10 mouse cellular contexts compared by ENCODE assay signal in genomic region chr11:105282460-105282859, GRCm38 (mm10). TPM values are rescaled to one million over a fixed set of nuclear protein-coding genes. Genes with fewer than 3 reads are reported as not detected.
DNase-seq lines count a peak whose midpoint lies in the region; ATAC-seq and TF ChIP-seq lines count a peak whose summit lies in the region.
"Had no signal": no experiment of that assay in that cellular context is flagged by ENCODE, and none has a peak within 500 bp of the region (broad histone marks: within the 10 kb centered on the region; RNA-seq: fewer than 3 reads in every experiment).

No protein-coding gene starts in this region.

- peak; percentile 60 to 75 for DNase-seq in lung, adult 18-20 months
- DNase-seq in lung, adult 2 months: no peak
- peak; percentile 71 to 77 for DNase-seq in heart, postnatal 10 days
- peak; percentile 42 to 73 for DNase-seq in lung, postnatal 4 days
- no peak for DNase-seq in layer of hippocampus, adult 2 months (ENCODE audit: low spot score in 2 of 2)
- no peak for DNase-seq in ovary, adult 18-20 months (ENCODE audit: low spot score)

- intact Hi-C loops in heart, postnatal 10 days (cut with DNase I): no loop called here

- H3K4me1 ChIP-seq in lung, adult 2 months (ENCODE audit: control insufficient read depth, insufficient read depth, low read length): peaks cover 14% of the 10 kb centered on the region
- peaks cover 23% of the 10 kb centered on the region for H3K4me1 ChIP-seq in embryonic fibroblast, embryonic 13.5 days (ENCODE audit: control insufficient read depth, insufficient read depth, low read length)

- H3K27ac ChIP-seq in embryonic fibroblast, embryonic 13.5 days (ENCODE audit: insufficient read depth, low read length): peak overlapping the region; percentile 87
- no peak overlapping the region for H3K27ac ChIP-seq in layer of hippocampus, adult 2 months
- H3K27ac ChIP-seq: left cerebral cortex, adult 2 months had no signal

- no peak overlapping the region for H3K4me3 ChIP-seq in lung, adult 2 months (replicated peaks; ENCODE audit: extremely low read depth, low read depth, low read length)
- no peak overlapping the region for H3K4me3 ChIP-seq in embryonic fibroblast, embryonic 13.5 days (ENCODE audit: insufficient read depth, low read length)
- H3K4me3 ChIP-seq in layer of hippocampus, adult 2 months: no peak overlapping the region
- H3K4me3 ChIP-seq: left cerebral cortex, adult 2 months had no signal

- WGBS in lung, adult 2 months: 41% methylated on average over 2 of the region's 2 CpGs

- no peak for ATAC-seq in erythroblast, adult 5-6 weeks (replicated peaks; ENCODE audit: low FRiP score, poor library complexity, severe bottlenecking)

- TF ChIP-seq CTCF in lung, adult 2 months (IDR thresholded peaks at IDR 0.05; ENCODE audit: insufficient read depth, low read length): no peak
- no peak for TF ChIP-seq CTCF in embryonic fibroblast, embryonic 13.5 days (IDR thresholded peaks at IDR 0.05; ENCODE audit: borderline replicate concordance, insufficient read depth, low read length)
- TF ChIP-seq CTCF in layer of hippocampus, adult 2 months (conservative IDR thresholded peaks at IDR 0.05): no peak

- TF ChIP-seq POLR2A in lung, adult 2 months (IDR thresholded peaks at IDR 0.05; ENCODE audit: borderline replicate concordance, extremely low read depth, low read depth, low read length): no peak
- 0 out of 2 replicates have a peak, but pooled peaks have one; percentile 2 for TF ChIP-seq POLR2A in embryonic fibroblast, embryonic 13.5 days (IDR thresholded peaks at IDR 0.05; ENCODE audit: low read depth, low read length)

RNA-seq across cellular contexts. Expression of gene Mrc2, which starts 10.0 kb away (rescaled TPM):
- polyA plus RNA-seq in lung, adult 2 months (2012; rRNA removed): 77.0 and 91.8 TPM in 2 replicates
- polyA plus RNA-seq in embryonic fibroblast, embryonic 13.5 days (2011; ENCODE audit: insufficient read length, low read depth, missing spikeins): 144 and 150 TPM in 2 replicates
- total RNA-seq in heart, postnatal 10 days (2021): 10 to 100 TPM; 35.1 to 35.9 TPM
- total RNA-seq in layer of hippocampus, adult 2 months (2021): 1 to 10 TPM; 4.1 to 5.7 TPM
- 0.63 TPM in 1 of 2 replicates, not detected in the other for total RNA-seq in erythroblast, adult 5-6 weeks (2015; ENCODE audit: low replicate concordance)
- total RNA-seq in erythroblast, adult 5-6 weeks (2017; ENCODE audit: low replicate concordance): not detected in 2 replicates
- polyA plus RNA-seq: G1E had no signal

Comparison
In these comparisons a context has a peak if more than half of its experiments do, and no peak if none do; other contexts are left out.
1. DNase-seq: peak in lung, adult 18-20 months (2 of 2), heart, postnatal 10 days (2 of 2) and lung, postnatal 4 days (2 of 2); none in lung, adult 2 months (single experiment), layer of hippocampus, adult 2 months (0 of 2) and ovary, adult 18-20 months (single experiment).
2. RNA of gene Mrc2, which starts 10.0 kb away (total RNA-seq): 35.1 to 35.9 TPM in heart, postnatal 10 days; 4.1 to 5.7 TPM in layer of hippocampus, adult 2 months and 0.63 TPM in erythroblast, adult 5-6 weeks; every median in the first group is over 4 times any median in the second.